Comparison of ENCODE assay signal across 9 mouse cellular contexts in the genomic region with DNA sequence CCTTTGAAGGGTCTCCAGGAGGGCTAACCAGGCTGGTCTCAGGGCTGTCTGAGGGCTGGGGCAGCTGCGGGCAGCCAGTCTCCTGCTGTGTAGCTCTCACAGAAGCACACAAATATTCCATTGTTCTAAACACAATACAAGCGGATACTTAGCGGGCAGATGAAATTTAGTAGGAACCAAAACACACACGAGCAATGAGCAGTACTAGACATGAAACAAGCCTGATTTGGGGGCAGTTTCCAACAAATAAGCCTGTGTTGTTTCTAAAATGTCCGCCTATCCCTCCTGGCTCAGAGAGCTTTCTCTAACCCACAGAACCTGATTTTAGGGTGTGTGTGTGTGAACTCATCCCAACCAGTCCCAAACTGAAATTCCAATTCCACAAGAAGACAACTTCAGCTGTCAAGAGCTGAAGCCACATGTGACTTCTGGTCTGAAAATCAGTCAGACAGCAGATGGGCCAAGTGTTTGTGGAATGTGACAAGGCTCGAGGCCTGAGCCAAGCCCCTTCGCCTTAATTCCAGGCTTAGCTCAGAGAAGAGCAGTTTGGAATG. TPM values are rescaled to one million over a fixed set of nuclear protein-coding genes. Genes with fewer than 3 reads are reported as not detected.
DNase-seq lines count a peak whose midpoint lies in the region; ATAC-seq lines count a peak whose summit lies in the region.
"Had no signal": no experiment of that assay in that cellular context is flagged by ENCODE, and none has a peak within 500 bp of the region (broad histone marks: within the 10 kb centered on the region; RNA-seq: fewer than 3 reads in every experiment).

No protein-coding gene starts in this region.

- intact Hi-C loops in gastrocnemius, postnatal 36 days (cut with DNase I), result no loop called here

- H3K27me3 ChIP-seq in kidney, embryonic 16.5 days (ENCODE audit: insufficient read depth, low read length), result no peaks in the 10 kb centered on the region
- no peaks in the 10 kb centered on the region for H3K27me3 ChIP-seq in embryonic facial prominence, embryonic 14.5 days (replicated peaks; ENCODE audit: control insufficient read depth, insufficient read depth, low read length)
- H3K27me3 ChIP-seq in hindbrain, embryonic 16.5 days (replicated peaks; ENCODE audit: control insufficient read depth, insufficient read depth, low read length), result no peaks in the 10 kb centered on the region
- no peaks in the 10 kb centered on the region for H3K27me3 ChIP-seq in neural tube, embryonic 12.5 days (replicated peaks)

- peaks cover 42% of the 10 kb centered on the region for H3K4me1 ChIP-seq in kidney, embryonic 16.5 days (ENCODE audit: insufficient read depth, low read length)
- peaks cover 42% of the 10 kb centered on the region for H3K4me1 ChIP-seq in embryonic facial prominence, embryonic 14.5 days (ENCODE audit: control insufficient read depth, insufficient read depth, low read length)
- H3K4me1 ChIP-seq in hindbrain, embryonic 16.5 days (ENCODE audit: control insufficient read depth, insufficient read depth, low read depth, low read length), result peaks cover 54% of the 10 kb centered on the region
- peaks cover 66% of the 10 kb centered on the region for H3K4me1 ChIP-seq in neural tube, embryonic 12.5 days

- peak overlapping the region; percentile 83 for H3K27ac ChIP-seq in kidney, embryonic 16.5 days (ENCODE audit: low read length)
- H3K27ac ChIP-seq in embryonic facial prominence, embryonic 14.5 days (replicated peaks; ENCODE audit: low read depth, low read length), result peak overlapping the region; percentile 88
- peak overlapping the region; percentile 98 for H3K27ac ChIP-seq in hindbrain, embryonic 16.5 days (ENCODE audit: low read depth, low read length)
- H3K27ac ChIP-seq in neural tube, embryonic 12.5 days, result peak overlapping the region; percentile 95
- H3K27ac ChIP-seq: liver, embryonic 14.5 days had no signal

- DNase-seq in kidney, adult 11 months, result no peak
- peak; percentile 92 for DNase-seq in embryonic facial prominence, embryonic 14.5 days (ENCODE audit: low spot score)
- no peak for DNase-seq in gastrocnemius, postnatal 36 days

- peak overlapping the region; percentile 39; the same call in 1 of the 2 replicates for H3K9ac ChIP-seq in kidney, embryonic 16.5 days (replicated peaks; ENCODE audit: low read length)
- peak overlapping the region; percentile 5 for H3K9ac ChIP-seq in embryonic facial prominence, embryonic 14.5 days (ENCODE audit: low read depth, low read length)
- peak overlapping the region; percentile 83 for H3K9ac ChIP-seq in hindbrain, embryonic 16.5 days (ENCODE audit: low read depth, low read length)
- peak overlapping the region; percentile 80 for H3K9ac ChIP-seq in neural tube, embryonic 12.5 days
- H3K9ac ChIP-seq: liver, embryonic 14.5 days had no signal

- H3K4me3 ChIP-seq in kidney, embryonic 16.5 days (ENCODE audit: low read length), result no peak overlapping the region
- H3K4me3 ChIP-seq in embryonic facial prominence, embryonic 14.5 days (ENCODE audit: low read depth, low read length), result no peak overlapping the region
- peak overlapping the region; percentile 48 for H3K4me3 ChIP-seq in hindbrain, embryonic 16.5 days (ENCODE audit: low read length)
- peak overlapping the region; percentile 18 for H3K4me3 ChIP-seq in neural tube, embryonic 12.5 days

- H3K36me3 ChIP-seq in kidney, embryonic 16.5 days (ENCODE audit: insufficient read depth, low read length), result no peaks in the 10 kb centered on the region
- no peaks in the 10 kb centered on the region for H3K36me3 ChIP-seq in embryonic facial prominence, embryonic 14.5 days (ENCODE audit: control insufficient read depth, insufficient read depth, low read length)
- H3K36me3 ChIP-seq in hindbrain, embryonic 16.5 days (ENCODE audit: control insufficient read depth, insufficient read depth, low read length), result no peaks in the 10 kb centered on the region
- H3K36me3 ChIP-seq in neural tube, embryonic 12.5 days, result no peaks in the 10 kb centered on the region

- 45% methylated on average over 7 of the region's 7 CpGs for WGBS in kidney, embryonic 16.5 days
- 15% methylated on average over 7 of the region's 7 CpGs for WGBS in embryonic facial prominence, embryonic 14.5 days
- 5% methylated on average over 7 of the region's 7 CpGs for WGBS in hindbrain, embryonic 16.5 days
- WGBS in neural tube, embryonic 12.5 days, result 4% methylated on average over 7 of the region's 7 CpGs

- no peaks in the 10 kb centered on the region for H3K9me3 ChIP-seq in kidney, embryonic 16.5 days (ENCODE audit: low read length)
- H3K9me3 ChIP-seq in embryonic facial prominence, embryonic 14.5 days (ENCODE audit: control insufficient read depth, low read length), result no peaks in the 10 kb centered on the region
- H3K9me3 ChIP-seq in hindbrain, embryonic 16.5 days (ENCODE audit: control insufficient read depth, low read length), result no peaks in the 10 kb centered on the region
- H3K9me3 ChIP-seq in neural tube, embryonic 12.5 days, result no peaks in the 10 kb centered on the region

- no peak overlapping the region for H3K4me2 ChIP-seq in kidney, embryonic 16.5 days (replicated peaks; ENCODE audit: low read depth, low read length)
- peak overlapping the region; percentile 21; the same call in 1 of the 2 replicates for H3K4me2 ChIP-seq in embryonic facial prominence, embryonic 14.5 days (ENCODE audit: low read depth, low read length)
- peak overlapping the region; percentile 85 for H3K4me2 ChIP-seq in hindbrain, embryonic 16.5 days (ENCODE audit: low read length)
- H3K4me2 ChIP-seq in neural tube, embryonic 12.5 days (replicated peaks), result peak overlapping the region; percentile 71

- no peak for ATAC-seq in kidney, embryonic 16.5 days (ENCODE audit: low FRiP score, low TSS enrichment)
- ATAC-seq in embryonic facial prominence, embryonic 14.5 days (ENCODE audit: low read depth), result peak; percentile 41; the same call in 1 of the 2 replicates
- no peak for ATAC-seq in hindbrain, embryonic 16.5 days
- ATAC-seq in neural tube, embryonic 12.5 days (ENCODE audit: low FRiP score, low read depth), result 0 out of 2 replicates have a peak, but pooled peaks have one; percentile 38
- ATAC-seq in megakaryocyte, adult 5-6 weeks (ENCODE audit: poor library complexity, severe bottlenecking), result no peak
- ATAC-seq in megakaryocyte-erythroid progenitor cell, adult 5-6 weeks (replicated peaks; ENCODE audit: low FRiP score, low TSS enrichment, poor library complexity, severe bottlenecking), result no peak

RNA-seq across cellular contexts. Expression of gene Tuba1a, which starts 33.7 kb away (rescaled TPM):
- polyA plus RNA-seq in kidney, embryonic 16.5 days (2015; fragmentation: Nextera tagmentation; extraction: Ambion mirVana), result 925 and 946 TPM in 2 replicates
- polyA plus RNA-seq in embryonic facial prominence, embryonic 14.5 days (2014; fragmentation: Nextera tagmentation; extraction: Ambion mirVana), result 1,836 and 1,958 TPM in 2 replicates
- 15,480 and 15,543 TPM in 2 replicates for polyA plus RNA-seq in hindbrain, embryonic 16.5 days (2015; fragmentation: Nextera tagmentation; extraction: Ambion mirVana)
- 10,701 and 10,796 TPM in 2 replicates for polyA plus RNA-seq in neural tube, embryonic 12.5 days (2016; fragmentation: Nextera tagmentation; extraction: Ambion mirVana)
- 118 and 120 TPM in 2 replicates for total RNA-seq in megakaryocyte, adult 5-6 weeks (2015)
- 64.2 and 66.5 TPM in 2 replicates for total RNA-seq in megakaryocyte, adult 5-6 weeks (2017)
- 10 to 100 TPM; 27.6 to 30.1 TPM for total RNA-seq in gastrocnemius, postnatal 36 days (2021)
- 4.5 and 10.2 TPM in 2 replicates for total RNA-seq in megakaryocyte-erythroid progenitor cell, adult 5-6 weeks (2014; fragmentation: Nextera tagmentation)
- total RNA-seq in megakaryocyte-erythroid progenitor cell, adult 5-6 weeks (2017), result 9.7 and 16.0 TPM in 2 replicates

RNA-seq across cellular contexts. Expression of gene Gm49450, which starts 33.8 kb away (rescaled TPM):
- polyA plus RNA-seq in kidney, embryonic 16.5 days (2015; fragmentation: Nextera tagmentation; extraction: Ambion mirVana), result not detected in 2 replicates
- polyA plus RNA-seq in embryonic facial prominence, embryonic 14.5 days (2014; fragmentation: Nextera tagmentation; extraction: Ambion mirVana), result not detected in 2 replicates
- polyA plus RNA-seq in hindbrain, embryonic 16.5 days (2015; fragmentation: Nextera tagmentation; extraction: Ambion mirVana), result not detected in 2 replicates
- not detected in 2 replicates for polyA plus RNA-seq in neural tube, embryonic 12.5 days (2016; fragmentation: Nextera tagmentation; extraction: Ambion mirVana)
- 0.25 and 0.64 TPM in 2 replicates for total RNA-seq in megakaryocyte, adult 5-6 weeks (2015)
- not detected in 2 replicates for total RNA-seq in megakaryocyte, adult 5-6 weeks (2017)
- not detected for total RNA-seq in gastrocnemius, postnatal 36 days (2021)
- not detected in 2 replicates for total RNA-seq in megakaryocyte-erythroid progenitor cell, adult 5-6 weeks (2014; fragmentation: Nextera tagmentation)
- total RNA-seq in megakaryocyte-erythroid progenitor cell, adult 5-6 weeks (2017), result not detected in 2 replicates

RNA-seq across cellular contexts. Expression of gene Tuba1c, which starts 42.5 kb away (rescaled TPM):
- 213 and 219 TPM in 2 replicates for polyA plus RNA-seq in kidney, embryonic 16.5 days (2015; fragmentation: Nextera tagmentation; extraction: Ambion mirVana)
- 133 and 149 TPM in 2 replicates for polyA plus RNA-seq in embryonic facial prominence, embryonic 14.5 days (2014; fragmentation: Nextera tagmentation; extraction: Ambion mirVana)
- polyA plus RNA-seq in hindbrain, embryonic 16.5 days (2015; fragmentation: Nextera tagmentation; extraction: Ambion mirVana), result 20.8 and 23.3 TPM in 2 replicates
- 62.0 and 64.6 TPM in 2 replicates for polyA plus RNA-seq in neural tube, embryonic 12.5 days (2016; fragmentation: Nextera tagmentation; extraction: Ambion mirVana)
- total RNA-seq in megakaryocyte, adult 5-6 weeks (2015), result 232 and 270 TPM in 2 replicates
- total RNA-seq in megakaryocyte, adult 5-6 weeks (2017), result 124 and 128 TPM in 2 replicates
- total RNA-seq in gastrocnemius, postnatal 36 days (2021), result 1 to 10 TPM; 8.2 to 9.4 TPM
- total RNA-seq in megakaryocyte-erythroid progenitor cell, adult 5-6 weeks (2014; fragmentation: Nextera tagmentation), result 85.6 and 109 TPM in 2 replicates
- total RNA-seq in megakaryocyte-erythroid progenitor cell, adult 5-6 weeks (2017), result 34.5 and 41.4 TPM in 2 replicates

RNA-seq across cellular contexts. Expression of gene Tuba1b, which starts 52.8 kb away (rescaled TPM):
- polyA plus RNA-seq in kidney, embryonic 16.5 days (2015; fragmentation: Nextera tagmentation; extraction: Ambion mirVana), result 1,826 and 1,900 TPM in 2 replicates
- polyA plus RNA-seq in embryonic facial prominence, embryonic 14.5 days (2014; fragmentation: Nextera tagmentation; extraction: Ambion mirVana), result 1,523 and 1,643 TPM in 2 replicates
- 1,672 and 1,683 TPM in 2 replicates for polyA plus RNA-seq in hindbrain, embryonic 16.5 days (2015; fragmentation: Nextera tagmentation; extraction: Ambion mirVana)
- polyA plus RNA-seq in neural tube, embryonic 12.5 days (2016; fragmentation: Nextera tagmentation; extraction: Ambion mirVana), result 1,299 and 1,329 TPM in 2 replicates
- 2,048 and 2,084 TPM in 2 replicates for total RNA-seq in megakaryocyte, adult 5-6 weeks (2015)
- total RNA-seq in megakaryocyte, adult 5-6 weeks (2017), result 628 and 646 TPM in 2 replicates
- 10 to 100 TPM; 21.8 to 23.2 TPM for total RNA-seq in gastrocnemius, postnatal 36 days (2021)
- 2,322 and 3,225 TPM in 2 replicates for total RNA-seq in megakaryocyte-erythroid progenitor cell, adult 5-6 weeks (2014; fragmentation: Nextera tagmentation)
- total RNA-seq in megakaryocyte-erythroid progenitor cell, adult 5-6 weeks (2017), result 801 and 969 TPM in 2 replicates

Comparison
In these comparisons a context has a peak if more than half of its experiments do, and no peak if none do; other contexts are left out.
1. ATAC-seq: peak in embryonic facial prominence, embryonic 14.5 days (single experiment) and neural tube, embryonic 12.5 days (single experiment); none in kidney, embryonic 16.5 days (single experiment), hindbrain, embryonic 16.5 days (single experiment), megakaryocyte, adult 5-6 weeks (single experiment) and megakaryocyte-erythroid progenitor cell, adult 5-6 weeks (single experiment).
2. H3K4me3 ChIP-seq: peak in hindbrain, embryonic 16.5 days (single experiment) and neural tube, embryonic 12.5 days (single experiment); none in kidney, embryonic 16.5 days (single experiment) and embryonic facial prominence, embryonic 14.5 days (single experiment).
3. H3K9ac ChIP-seq: peak in every context shown above with its lines; median percentile 83 in hindbrain, embryonic 16.5 days; 80 in neural tube, embryonic 12.5 days; 39 in kidney, embryonic 16.5 days; 5 in embryonic facial prominence, embryonic 14.5 days.
4. Peak in every context shown above with its lines, with median percentiles within 50 percentile points of each other: H3K27ac ChIP-seq.